Mouse (Mus musculus): ENCODE measurements around the gene Znhit2.
"Not testable (repeated sequence)": the region's sequence is repeated elsewhere in the genome, so short reads cannot be mapped to it uniquely, and the experiment has no call there.

Znhit2 gene

DNA sequence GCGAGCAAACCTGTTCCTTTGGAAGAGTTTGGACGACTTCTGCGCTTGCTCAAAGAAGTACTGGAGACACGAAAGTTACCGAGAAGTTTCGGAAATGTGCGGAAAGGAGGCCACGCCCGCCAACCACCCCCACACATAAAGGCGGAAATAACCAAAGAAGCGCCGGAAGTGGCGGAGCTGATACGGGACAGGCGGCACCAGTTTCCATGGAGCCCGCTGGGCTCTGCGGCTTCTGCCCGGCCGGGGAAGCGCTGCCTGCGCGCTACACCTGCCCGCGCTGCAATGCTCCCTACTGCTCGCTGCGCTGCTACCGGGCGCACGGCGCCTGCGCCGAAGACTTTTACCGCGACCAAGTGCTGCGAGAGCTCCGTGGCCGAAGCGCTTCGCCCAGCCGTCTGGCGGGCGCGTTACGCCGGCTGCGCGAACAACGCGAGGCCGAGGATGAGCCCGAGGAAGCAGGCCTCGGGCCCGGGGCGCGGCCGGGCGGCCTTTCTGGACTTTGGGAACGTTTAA, at the start of gene Znhit2:
Gene Znhit2 (plus strand): TSS at position 172 of the 513 bp plus-strand sequence.
- peak; percentile 96 for DNase-seq (ENCODE audit: low read depth, low spot score)

DNA sequence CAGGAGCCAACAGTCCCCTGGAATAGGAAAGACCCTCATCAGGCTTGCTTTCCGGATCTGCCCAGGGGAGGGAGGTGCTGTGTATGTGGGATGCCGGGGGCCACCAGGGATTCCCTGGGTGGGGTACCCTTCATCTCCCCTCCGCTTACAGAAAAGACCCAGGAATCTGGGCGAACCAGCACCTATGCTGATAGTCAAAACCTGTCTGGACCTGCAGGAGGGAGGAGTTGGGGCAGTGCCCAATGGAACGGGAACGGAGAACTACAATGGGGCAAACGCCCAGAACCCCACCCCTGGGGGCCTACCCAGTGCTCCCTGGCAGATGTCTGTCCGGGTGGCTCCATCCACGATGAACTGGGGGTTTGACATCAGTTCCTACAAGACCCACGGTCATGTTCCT, 47.3 kb upstream of the Znhit2 start:
- DNase-seq (ENCODE audit: low read depth, low spot score) = no peak

DNA sequence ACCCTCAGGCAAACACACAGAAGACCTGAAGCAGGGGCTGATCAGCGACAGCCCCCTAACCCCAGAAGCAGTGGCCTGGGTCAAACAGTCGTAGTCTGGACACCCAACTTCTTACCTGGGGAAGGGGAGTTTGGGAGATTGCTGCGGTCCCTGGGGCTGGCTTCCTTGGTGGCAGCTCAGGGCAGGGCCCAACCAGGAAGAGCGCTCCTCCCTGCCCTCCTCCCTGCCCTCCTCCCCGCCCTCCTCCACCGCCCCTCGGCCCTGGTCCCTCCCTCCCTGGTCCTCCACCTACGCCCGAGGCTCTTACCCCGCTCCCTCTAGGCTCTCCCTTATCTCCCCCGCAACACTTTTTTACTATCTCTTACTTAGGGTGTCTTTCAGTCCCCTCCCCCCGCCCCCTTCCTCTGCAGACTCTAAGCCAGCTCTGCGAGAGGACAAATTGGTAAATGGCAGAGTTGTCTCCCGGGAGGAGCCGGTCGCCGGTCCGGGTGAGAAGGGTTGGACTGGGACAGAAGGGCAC, 45.9 kb upstream of the Znhit2 start:
- peak; percentile 81 for DNase-seq (ENCODE audit: low read depth, low spot score)

DNA sequence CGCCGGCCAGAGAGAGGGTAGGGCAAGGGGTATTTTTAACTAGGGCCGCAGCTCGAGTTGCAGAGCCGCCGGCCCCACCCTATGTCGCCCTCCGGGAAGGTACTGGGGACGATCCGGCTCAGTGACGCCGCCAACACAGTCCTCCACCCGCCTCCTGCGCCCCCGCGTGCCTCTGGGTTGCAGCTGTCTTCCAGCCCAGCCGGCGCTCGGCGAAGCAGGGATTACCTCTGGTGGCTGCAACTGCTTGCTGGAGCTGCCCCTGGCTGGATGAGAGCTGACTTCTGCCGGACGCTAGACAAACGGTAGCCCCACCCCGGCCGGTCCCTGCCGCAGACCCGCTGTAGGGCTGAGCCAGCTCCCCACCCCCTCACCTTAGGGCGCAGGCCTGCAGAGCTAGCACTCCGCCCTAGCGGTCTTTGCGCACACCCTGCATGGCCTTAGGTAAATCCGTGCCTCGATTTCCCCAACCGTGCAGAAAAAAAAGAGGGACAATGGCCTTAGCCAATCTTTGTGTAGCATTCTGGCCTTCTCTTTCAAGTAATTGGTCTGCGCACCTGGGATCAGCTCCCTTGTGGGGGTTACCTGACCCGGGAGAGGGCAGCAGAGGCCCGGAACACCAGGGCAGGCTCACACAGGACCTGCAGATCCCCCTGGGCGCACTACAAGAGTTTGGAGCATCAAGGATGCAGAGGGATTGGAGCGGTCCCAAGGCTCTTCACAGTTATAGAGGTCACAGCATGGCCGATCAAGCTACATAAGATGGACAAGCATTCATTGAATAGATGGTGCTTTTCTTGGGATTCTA, 45.3 kb upstream of the Znhit2 start, which contains the start of gene Capn1:
Gene Capn1 (minus strand): TSS at position 387 of the 805 bp plus-strand sequence.
- peak; percentile 88 for DNase-seq (ENCODE audit: low read depth, low spot score)

DNA sequence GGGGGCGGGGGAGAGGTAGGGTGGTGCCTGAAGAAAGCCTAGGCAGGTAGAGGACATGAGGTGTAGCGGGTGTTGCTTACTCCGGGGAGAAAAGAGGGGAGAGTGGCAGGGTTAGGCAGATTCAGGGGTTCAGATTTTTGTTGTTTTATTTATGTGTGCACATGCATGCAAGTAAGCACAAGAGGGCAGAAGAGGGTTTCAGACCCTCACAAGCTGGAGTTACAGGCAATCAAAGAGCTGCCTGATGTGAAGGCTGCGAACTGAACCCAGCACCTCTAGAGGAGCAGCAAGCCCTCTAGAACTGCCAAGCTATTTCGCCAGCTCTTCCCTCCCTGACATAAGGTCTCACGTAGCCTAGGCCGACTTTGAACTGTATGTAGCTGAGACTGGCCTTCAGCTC, 44.5 kb upstream of the Znhit2 start:
- DNase-seq (ENCODE audit: low read depth, low spot score) = peak; percentile 57

DNA sequence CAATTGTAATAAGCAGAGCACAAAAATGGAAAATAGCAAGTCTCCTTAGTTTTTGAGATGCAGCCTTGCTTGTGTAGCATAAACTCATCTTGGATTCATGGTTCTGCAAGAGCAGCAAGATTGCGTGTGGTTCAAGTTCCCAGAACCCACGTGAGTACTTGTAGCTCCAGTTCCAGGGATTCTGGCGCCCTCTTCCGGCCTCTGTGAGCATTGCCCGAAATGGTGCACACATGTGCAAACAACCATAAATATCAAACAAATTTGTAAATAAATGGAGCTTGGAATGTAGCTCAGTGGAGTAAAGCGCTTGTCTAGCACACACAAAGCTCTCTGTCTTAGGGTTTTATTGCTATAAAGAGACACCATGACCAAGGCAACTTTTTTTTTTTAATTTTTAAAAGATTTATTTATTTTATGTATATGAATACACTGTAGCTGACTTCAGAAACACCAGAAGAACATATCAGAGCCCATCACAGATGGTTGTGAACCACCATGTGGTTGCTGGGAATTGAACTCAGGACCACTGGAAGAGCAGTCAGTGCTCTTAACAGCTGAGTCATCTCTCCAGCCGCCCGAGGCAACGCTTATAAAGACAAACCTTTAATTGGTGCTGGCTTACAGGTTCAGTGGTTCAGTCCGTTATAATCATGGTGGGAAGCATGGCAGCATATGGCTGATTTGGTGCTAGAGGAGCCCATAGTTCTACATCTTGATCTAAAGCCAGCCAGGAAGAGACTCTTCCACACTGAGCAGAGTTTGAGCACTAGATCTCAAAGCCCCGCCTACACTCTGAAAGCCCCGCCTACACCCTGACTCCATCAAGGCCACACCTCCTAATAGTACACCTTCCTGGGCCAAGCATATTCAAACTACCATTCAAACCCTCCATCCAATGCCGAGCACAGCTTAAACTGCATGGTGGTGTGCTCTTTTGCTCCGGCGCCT, 42.6 kb upstream of the Znhit2 start:
- peak; percentile 95 for DNase-seq (ENCODE audit: low read depth, low spot score)

DNA sequence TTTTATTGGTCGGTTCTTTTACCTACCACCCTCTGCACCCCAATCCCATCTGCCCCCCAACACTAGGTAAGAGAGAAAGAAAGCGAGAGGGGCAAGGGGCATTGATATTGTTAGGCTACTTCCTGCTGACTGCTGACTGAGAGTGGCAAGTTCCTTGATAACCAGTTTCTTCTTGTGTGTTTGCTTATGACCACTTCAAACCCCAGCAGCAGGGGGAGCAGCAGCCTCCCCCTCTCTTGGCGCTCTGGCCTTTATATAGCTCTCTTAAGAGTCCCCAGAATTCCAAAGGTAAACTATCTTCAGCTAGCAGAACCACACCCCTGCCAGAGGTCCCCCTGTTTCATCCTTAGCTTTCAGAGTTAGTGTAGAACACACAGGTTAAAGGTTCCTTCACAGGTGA, 40.7 kb upstream of the Znhit2 start:
- no peak for DNase-seq (ENCODE audit: low read depth, low spot score)

DNA sequence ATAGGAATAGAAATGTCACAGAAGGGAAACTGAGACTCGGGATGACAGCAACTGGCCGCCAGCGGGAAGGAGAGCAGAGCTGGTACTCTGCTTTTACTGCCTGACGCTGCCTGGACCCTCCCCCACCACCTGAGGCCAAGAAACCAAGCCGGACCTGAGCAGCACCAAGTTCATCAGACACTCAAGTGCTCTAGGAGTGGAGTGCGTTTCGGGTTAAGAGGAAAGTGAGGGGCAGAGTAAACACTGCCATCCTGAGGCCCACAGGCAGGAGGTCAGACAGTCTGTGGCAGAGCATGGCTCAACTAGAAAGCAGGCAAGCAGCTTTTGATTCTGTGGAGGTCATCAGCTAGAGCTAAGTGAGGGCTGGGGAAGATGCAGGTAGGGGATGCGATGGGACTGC, 37.9 kb upstream of the Znhit2 start:
- DNase-seq (ENCODE audit: low read depth, low spot score) = no peak

DNA sequence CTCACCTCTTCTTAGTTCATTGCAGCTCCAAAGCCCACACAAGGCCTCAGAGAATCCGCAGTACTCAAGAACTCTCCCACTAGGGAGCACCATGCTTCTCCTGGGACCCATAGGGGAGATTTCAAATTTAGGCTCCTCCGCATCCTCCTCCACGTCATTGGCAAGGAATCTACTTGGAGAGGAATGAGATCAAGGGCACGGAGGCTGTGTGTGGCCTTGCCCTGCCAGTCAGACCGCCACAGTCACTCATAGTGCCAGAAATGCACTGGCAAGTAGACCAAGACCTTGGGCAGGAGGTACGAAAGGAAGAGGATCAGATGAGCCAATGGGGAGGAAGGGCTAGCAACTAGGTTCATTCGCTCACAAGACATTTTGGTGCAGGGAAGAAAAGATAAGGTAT, 37.1 kb upstream of the Znhit2 start:
- no peak for DNase-seq (ENCODE audit: low read depth, low spot score)

DNA sequence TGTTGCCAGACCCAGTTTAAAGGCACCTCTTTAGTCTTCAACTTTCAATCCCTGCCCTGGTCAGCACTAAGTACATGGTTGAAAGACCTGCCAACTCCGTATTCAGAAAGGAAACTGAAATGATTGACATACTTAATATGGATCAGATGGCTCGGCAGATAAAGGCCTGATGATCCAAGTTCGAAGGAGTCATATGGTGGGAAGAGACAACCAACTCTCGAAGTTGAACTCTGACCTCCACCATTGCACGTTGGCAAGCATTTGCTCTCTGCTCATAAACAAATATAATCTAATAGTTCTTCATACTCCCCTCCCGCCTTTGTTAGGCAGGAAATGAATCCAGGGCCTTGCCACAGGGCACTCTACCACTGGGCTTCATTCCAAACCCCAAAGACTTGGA, 32.0 kb upstream of the Znhit2 start:
- no peak for DNase-seq (ENCODE audit: low read depth, low spot score)

DNA sequence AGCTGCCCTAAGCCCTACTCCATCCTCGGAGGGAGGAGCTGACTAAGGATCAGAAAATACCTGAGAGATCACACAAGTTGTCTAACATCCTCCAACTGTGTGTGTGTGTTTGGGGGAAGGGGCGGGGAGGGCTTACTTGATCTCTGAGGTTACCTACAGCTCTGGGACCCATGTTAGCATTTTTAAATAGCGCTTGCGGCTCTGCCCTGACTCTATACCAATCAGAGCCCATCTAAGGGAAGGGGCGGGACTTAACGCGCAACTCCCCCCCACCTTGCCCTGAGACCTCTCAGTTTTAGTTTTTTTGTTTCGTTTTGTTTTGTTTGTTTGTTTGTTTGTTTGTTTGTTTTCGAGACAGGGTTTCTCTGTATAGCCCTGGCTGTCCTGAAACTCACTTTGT, 31.6 kb upstream of the Znhit2 start:
- DNase-seq (ENCODE audit: low read depth, low spot score) = peak; percentile 69

DNA sequence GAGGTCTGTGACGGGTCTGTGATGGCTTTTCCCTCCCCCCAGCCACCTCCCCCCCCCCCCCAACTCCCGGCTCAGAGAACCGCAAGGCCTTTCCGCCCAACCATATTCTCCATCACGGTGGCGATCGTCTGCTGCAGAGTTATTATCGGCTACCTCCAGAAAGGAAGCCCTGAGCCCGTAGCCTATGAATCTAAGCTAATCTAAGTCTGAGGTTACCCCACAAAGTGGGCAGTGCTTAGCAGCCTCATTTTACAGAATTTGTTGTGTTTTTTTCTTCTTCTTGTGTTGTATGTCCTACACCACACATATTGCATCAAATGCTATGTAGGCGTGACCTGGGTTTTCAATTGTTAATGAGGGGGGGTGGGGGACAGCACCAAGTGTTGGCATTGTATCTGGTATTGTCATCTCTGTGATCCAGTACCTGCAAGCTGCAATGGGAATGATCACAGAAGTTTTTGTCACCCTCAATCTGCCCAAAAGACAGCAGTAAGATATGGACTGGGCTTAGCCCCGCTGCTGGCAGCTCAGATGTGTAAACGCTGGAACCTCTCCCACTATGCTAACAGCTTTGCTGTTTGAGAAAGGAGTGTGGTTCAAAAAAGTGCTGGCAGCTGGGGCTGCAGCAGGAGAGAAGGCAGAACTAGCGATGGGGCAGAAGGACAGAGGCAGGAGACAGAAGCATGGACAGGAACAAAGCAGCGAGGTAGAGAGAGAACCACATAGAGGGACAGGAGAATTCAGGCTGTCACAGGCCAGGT, 30.3 kb upstream of the Znhit2 start:
- no peak for DNase-seq (ENCODE audit: low read depth, low spot score)

DNA sequence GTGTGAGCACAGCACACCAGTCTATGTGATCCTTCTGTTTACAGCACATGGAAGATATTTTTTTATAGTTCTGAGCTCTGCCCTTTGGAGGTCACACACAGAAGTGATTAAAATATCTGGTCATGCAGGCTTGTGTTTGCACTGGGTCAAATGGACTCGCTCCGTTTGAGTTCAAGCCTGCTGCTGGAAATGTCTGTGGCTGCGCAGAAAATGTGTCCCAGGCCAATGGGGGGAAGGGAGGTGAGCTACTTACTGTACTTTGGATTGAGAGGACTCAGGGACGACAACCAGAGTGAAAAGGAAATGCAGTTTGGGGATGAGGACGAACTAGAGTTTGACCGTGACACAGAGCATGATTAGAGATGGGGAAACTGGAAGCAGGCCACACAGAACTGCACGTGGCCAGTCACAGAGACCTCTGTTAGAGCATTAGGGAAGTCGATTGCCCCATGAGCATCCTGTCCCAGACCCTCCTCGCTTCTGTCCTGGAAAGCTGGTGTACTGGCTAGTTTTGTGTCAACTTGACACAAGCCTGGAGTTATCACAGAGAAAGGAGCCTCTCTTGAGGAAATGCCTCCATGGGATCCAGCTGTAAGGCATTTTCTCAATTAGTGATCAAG, 24.9 kb upstream of the Znhit2 start:
- DNase-seq (ENCODE audit: low read depth, low spot score) = no peak

DNA sequence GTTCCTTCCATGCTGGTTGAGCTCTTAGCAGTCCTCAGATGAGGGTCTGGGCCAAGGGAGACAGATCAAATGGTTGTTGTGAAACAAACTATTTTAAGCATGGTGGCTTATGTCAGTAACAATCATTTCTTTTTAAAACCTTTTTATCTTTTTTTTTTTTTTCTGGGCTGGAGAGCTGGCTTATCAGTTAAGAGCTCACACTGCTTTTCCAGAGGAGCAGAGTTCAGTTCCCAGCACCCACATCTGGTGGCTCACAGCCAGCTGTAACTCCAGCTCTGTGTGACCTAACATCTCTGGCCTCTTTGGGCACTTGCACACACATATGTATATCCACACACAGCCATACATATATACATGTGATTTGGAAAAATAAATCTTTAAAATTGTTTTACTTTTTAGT, 23.3 kb upstream of the Znhit2 start:
- no peak for DNase-seq (ENCODE audit: low read depth, low spot score)

DNA sequence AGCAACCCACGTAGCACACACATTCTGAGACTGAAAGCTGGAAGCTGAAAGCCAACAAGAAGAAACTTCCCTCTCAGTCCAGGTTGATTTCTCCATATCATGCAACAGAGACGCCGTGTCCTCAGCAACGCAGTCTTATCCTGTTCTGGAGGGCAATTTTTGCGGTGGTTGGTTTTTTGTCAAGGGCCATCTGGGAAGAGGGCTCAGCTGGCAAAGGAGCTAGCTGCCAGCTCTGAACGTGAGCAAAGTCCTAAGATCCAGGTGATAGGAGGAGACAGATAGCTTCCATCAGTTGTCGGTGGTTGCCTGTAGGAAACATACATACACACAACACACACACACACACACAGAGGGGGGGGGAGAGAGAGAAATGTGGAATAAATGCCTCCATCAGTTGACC, 22.7 kb upstream of the Znhit2 start:
- DNase-seq (ENCODE audit: low read depth, low spot score) = no peak

DNA sequence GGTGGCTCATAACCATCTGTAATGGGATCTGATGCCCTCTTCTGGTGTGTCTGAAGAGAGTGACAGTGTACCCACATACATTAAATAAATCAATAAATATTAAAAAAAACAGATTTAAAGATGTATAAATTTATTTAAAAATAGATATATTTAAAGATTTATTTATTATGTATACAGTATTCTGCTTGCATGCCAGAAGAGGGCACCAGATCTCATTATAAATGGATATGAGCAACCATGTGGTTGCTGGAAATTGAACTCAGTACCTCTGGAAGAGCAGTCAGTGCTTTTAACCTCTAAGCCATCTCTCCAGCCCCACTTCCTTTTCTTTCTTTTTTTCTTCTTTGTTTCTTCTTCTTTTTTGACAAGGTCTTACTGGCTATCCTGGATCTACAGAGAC, 21.0 kb upstream of the Znhit2 start:
- no peak for DNase-seq (ENCODE audit: low read depth, low spot score)

DNA sequence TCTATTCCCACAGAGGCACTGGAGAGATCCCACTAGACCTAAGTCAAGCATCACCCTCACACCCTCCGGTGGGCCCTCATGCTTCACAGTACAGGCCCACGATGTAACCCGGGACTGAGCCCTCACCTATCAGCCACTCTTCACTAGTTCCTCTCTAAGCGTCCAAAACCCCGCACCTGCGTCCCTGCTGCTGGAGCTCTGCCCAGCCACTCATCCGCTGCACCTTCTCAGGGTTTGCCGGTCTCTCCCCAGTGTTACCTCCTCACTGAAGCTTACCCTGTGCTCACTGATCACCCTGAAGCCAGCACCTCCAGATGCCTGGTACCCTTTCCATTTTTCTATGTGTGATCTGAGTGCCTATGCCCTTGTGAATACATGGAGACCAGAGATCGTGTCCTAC, 18.7 kb upstream of the Znhit2 start:
- DNase-seq (ENCODE audit: low read depth, low spot score) = no peak

DNA sequence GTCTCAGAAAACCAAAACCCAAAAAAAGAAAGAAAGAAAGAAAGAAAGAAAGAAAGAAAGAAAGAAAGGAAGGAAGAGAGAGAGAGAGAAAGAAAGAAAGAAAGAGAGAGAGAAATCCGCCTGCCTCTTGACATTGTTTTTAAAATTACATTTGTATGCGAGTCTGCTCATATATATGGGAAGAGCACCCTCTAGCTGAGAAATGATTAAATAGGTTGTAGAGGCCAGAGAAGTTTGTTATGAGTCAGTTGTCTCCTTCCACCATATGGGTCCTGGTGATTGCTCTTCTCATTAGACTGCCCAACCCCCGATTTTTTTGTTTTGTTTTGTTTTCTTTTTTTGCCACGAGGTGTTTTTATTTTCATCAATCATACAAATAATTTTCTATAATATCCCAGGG, 16.9 kb upstream of the Znhit2 start:
- DNase-seq (ENCODE audit: low read depth, low spot score) = not testable (repeated sequence)

DNA sequence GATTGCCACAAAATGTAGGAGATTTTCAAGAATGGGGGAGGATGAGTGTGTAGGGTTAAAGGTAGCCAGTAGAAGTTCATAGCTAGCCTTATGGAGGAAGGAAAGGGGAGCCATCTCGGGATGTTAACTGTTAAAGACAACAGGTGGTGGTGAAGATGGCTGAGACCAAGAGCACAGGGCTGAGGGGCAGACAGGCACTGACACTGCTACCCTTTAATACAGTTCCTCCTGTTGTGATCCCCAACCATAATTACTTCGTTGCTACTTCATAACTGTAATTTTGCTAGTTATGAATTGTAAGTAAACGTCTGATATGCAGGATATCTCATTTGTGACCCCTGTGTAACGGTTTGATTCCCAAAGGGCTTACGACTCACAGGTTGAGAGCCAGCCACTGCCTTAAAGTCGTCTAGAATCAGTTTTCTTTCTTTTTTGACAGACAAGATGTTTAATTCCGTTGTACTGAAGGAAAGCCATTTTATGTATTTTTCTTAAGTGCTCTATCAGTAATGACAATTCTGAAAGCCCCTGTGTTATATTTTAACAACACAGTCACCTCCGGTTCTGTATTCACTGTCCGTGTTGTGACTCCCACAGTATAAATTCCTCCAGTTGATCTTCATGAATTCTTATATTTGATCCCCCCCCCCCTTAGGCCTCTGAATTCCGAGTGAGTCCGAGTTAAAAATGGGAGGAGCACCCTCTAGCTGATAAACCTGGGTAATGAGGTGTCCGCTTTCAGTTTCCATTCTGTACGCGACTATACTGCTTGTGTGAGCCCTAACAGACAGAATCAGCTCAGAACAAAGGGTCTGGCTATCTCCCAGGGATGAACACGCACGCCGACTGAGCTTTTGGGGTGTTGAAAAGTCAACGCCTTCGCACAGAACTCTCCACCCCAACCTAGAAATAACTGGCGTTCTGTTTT, 15.4 kb upstream of the Znhit2 start:
- no peak for DNase-seq (ENCODE audit: low read depth, low spot score)

All from ZHBTc4 (cell line).